Mouse (Mus musculus) MEL (cell line): Measurements from ENCODE around the gene Erich4. TPM values are rescaled to one million over a fixed set of nuclear protein-coding genes. Genes with fewer than 3 reads are reported as not detected.

Source experiments
- DNase-seq: peaks from one replicate; pipeline ENCODE4 v3.0.0; 2011; ENCODE audit warnings: low read depth, low spot score
- H3K27ac ChIP-seq: 2 replicates; pipeline ENCODE4 v1.5.1; 2012; ENCODE audit warnings: low read depth, mild to moderate bottlenecking, control low read depth, low read length, moderate library complexity; ENCODE audit not compliant: control insufficient read depth
- H3K27me3 ChIP-seq, 2 experiments: fragments of 150-350 bp in 1 of 2; sonication (generic) in 1 of 2; 2 replicates each; pipeline ENCODE4 v1.6.1; 2012; ENCODE audit warnings: low read length in 2 of 2, mild to moderate bottlenecking in 2 of 2, improper control_type of control experiment in 1 of 2, moderate library complexity in 1 of 2; ENCODE audit not compliant: insufficient read depth in 2 of 2, control insufficient read depth in 1 of 2
- H3K36me3 ChIP-seq, 2 experiments: 2 replicates each; pipeline ENCODE4 v1.6.1; 2012 to 2014; ENCODE audit warnings: low read length in 2 of 2, improper control_type of control experiment in 1 of 2, inconsistent platforms in 1 of 2, mild to moderate bottlenecking in 1 of 2; ENCODE audit not compliant: insufficient read depth in 2 of 2, control insufficient read depth in 1 of 2
- H3K4me1 ChIP-seq, 2 experiments: fragments of 150-350 bp in 1 of 2; sonication (generic) in 1 of 2; 2 replicates each; pipeline ENCODE4 v1.6.1; 2012; ENCODE audit warnings: low read length in 2 of 2, improper control_type of control experiment in 1 of 2, mild to moderate bottlenecking in 1 of 2; ENCODE audit not compliant: insufficient read depth in 2 of 2, control insufficient read depth in 1 of 2
- H3K4me3 ChIP-seq, 2 experiments: fragments of 150-350 bp in 1 of 2; sonication (generic) in 1 of 2; 2 replicates each; pipeline ENCODE4 v1.5.1; 2012; ENCODE audit warnings: low read depth in 2 of 2, low read length in 2 of 2, mild to moderate bottlenecking in 2 of 2, moderate library complexity in 2 of 2, control low read depth in 1 of 2, improper control_type of control experiment in 1 of 2; ENCODE audit not compliant: control insufficient read depth in 1 of 2, insufficient read depth in 1 of 2
- H3K79me2 ChIP-seq: 2 replicates; pipeline ENCODE4 v1.6.1; 2012; ENCODE audit warnings: mild to moderate bottlenecking, low read length, moderate library complexity; ENCODE audit not compliant: control insufficient read depth, poor library complexity, insufficient read depth
- H3K9ac ChIP-seq: 2 replicates; pipeline ENCODE4 v1.6.1; 2012; ENCODE audit warnings: low read depth, mild to moderate bottlenecking, control low read depth, low read length, moderate library complexity; ENCODE audit not compliant: control insufficient read depth, poor library complexity, severe bottlenecking
- H3K9me3 ChIP-seq: fragments of 150-350 bp; sonication (generic); replicated peaks from 2 replicates; pipeline ENCODE4 v1.6.1; 2012; ENCODE audit warnings: mild to moderate bottlenecking, low read length, improper control_type of control experiment, moderate library complexity; ENCODE audit not compliant: insufficient read depth
- CHD1 ChIP-seq: IDR thresholded peaks from 2 replicates; pipeline ENCODE4 v1.6.1; 2012; ENCODE audit warnings: low read depth, mild to moderate bottlenecking, inconsistent platforms, low read length, improper control_type of control experiment
- CHD2 ChIP-seq: IDR thresholded peaks from 2 replicates; pipeline ENCODE4 v1.6.1; 2011; ENCODE audit warnings: low read length, improper control_type of control experiment
- E2F4 ChIP-seq: IDR thresholded peaks from 2 replicates; pipeline ENCODE4 v1.6.1; 2011; ENCODE audit warnings: low read depth, low read length, improper control_type of control experiment, borderline replicate concordance
- ELF1 ChIP-seq: IDR thresholded peaks from 2 replicates; pipeline ENCODE4 v1.6.1; 2014; ENCODE audit warnings: low read depth, mild to moderate bottlenecking, inconsistent platforms, low read length, improper control_type of control experiment, moderate library complexity
- EP300 ChIP-seq, 2 experiments: IDR thresholded peaks; 2 replicates each; pipeline ENCODE4 v1.6.1; 2011; ENCODE audit warnings: improper control_type of control experiment in 2 of 2, low read length in 2 of 2, low read depth in 1 of 2, mild to moderate bottlenecking in 1 of 2
- ETS1 ChIP-seq: IDR thresholded peaks from 2 replicates; pipeline ENCODE4 v1.6.1; 2012; ENCODE audit warnings: low read depth, mild to moderate bottlenecking, inconsistent platforms, low read length, improper control_type of control experiment, moderate library complexity
- HCFC1 ChIP-seq: IDR thresholded peaks from 2 replicates; pipeline ENCODE4 v1.6.1; 2012; ENCODE audit warnings: low read depth, mild to moderate bottlenecking, inconsistent platforms, low read length, improper control_type of control experiment, moderate library complexity
- KAT2A ChIP-seq: conservative IDR thresholded peaks from 2 replicates; pipeline ENCODE4 v1.6.1; 2012; ENCODE audit warnings: low read depth, low read length, improper control_type of control experiment, inconsistent platforms
- MAX ChIP-seq: IDR thresholded peaks from 2 replicates; pipeline ENCODE4 v1.6.1; 2011; ENCODE audit warnings: low read length, improper control_type of control experiment
- MAZ ChIP-seq: IDR thresholded peaks from 2 replicates; pipeline ENCODE4 v1.6.1; 2012; ENCODE audit warnings: low read depth, mild to moderate bottlenecking, inconsistent platforms, low read length, improper control_type of control experiment
- MYB ChIP-seq: IDR thresholded peaks from 2 replicates; pipeline ENCODE4 v1.6.1; 2011; ENCODE audit warnings: mild to moderate bottlenecking, low read depth, low read length, improper control_type of control experiment
- NRF1 ChIP-seq: IDR thresholded peaks from 2 replicates; pipeline ENCODE4 v1.6.1; 2014; ENCODE audit warnings: low read depth, mild to moderate bottlenecking, inconsistent platforms, low read length, improper control_type of control experiment, moderate library complexity; ENCODE audit not compliant: poor library complexity, insufficient read depth, severe bottlenecking
- RAD21 ChIP-seq: IDR thresholded peaks from 2 replicates; pipeline ENCODE4 v1.6.1; 2011; ENCODE audit warnings: mild to moderate bottlenecking, low read depth, low read length, improper control_type of control experiment
- SMC3 ChIP-seq: IDR thresholded peaks from 2 replicates; pipeline ENCODE4 v1.6.1; 2011; ENCODE audit warnings: low read depth, low read length, improper control_type of control experiment
- TAL1 ChIP-seq: IDR thresholded peaks from 2 replicates; pipeline ENCODE4 v1.6.1; 2012; ENCODE audit warnings: mild to moderate bottlenecking, inconsistent platforms, low read length, moderate library complexity, mixed read lengths
- ZKSCAN1 ChIP-seq: IDR thresholded peaks from 2 replicates; pipeline ENCODE4 v1.6.1; 2012; ENCODE audit warnings: low read depth, mild to moderate bottlenecking, inconsistent platforms, low read length, improper control_type of control experiment, moderate library complexity
- ZNF384 ChIP-seq: IDR thresholded peaks from 2 replicates; pipeline ENCODE4 v1.6.1; 2012; ENCODE audit warnings: low read depth, mild to moderate bottlenecking, inconsistent platforms, low read length, improper control_type of control experiment
- polyA plus RNA-seq, 2 experiments: library from polyadenylated mRNA; stranded (reverse) in 1 of 2; unstranded in 1 of 2; fragments of >175 nt in 1 of 2; fragments of >200 nt in 1 of 2; gene quantifications; 2 replicates each; pipeline versions ENCODE4 v1.2.1 to v1.2.4; 2012; ENCODE audit warnings: low replicate concordance in 2 of 2, low read depth in 1 of 2; ENCODE audit not compliant: insufficient read length in 2 of 2, insufficient read depth in 1 of 2, missing spikeins in 1 of 2
- total RNA-seq: library from RNA; depleted of rRNA; stranded (reverse); fragments of 300-350 nt; gene quantifications from 2 replicates; pipeline ENCODE4 v1.2.3, GENCODE M21; 2012

The Erich4 gene
- total and polyA plus RNA-seq, 3 experiments = not detected

DNA sequence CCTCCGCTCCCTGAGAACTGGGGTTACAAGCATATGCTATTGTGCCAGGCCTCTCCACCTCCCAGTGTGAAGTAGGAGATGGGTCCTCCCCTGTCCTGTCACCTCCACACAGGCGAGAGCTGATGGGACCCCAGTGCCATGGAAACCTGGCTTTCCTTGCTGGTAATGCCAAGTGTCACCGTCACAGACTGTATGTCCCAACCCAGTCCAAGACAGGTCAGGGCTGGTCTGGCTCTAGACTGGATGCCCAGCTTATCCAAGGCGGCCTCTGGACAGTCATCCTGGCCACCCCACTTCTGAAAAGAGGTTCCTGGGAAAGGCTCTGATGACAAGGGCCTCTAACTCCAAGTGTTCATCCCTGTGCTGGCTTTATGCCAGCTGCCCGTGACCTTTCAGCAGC, 21.4 kb upstream of the Erich4 start:
- Histone ChIP-seq H3K4me1 (no peaks in the 10 kb centered on the region), H3K4me3 (no peak overlapping the region), H3K79me2 (no peaks in the 10 kb centered on the region), H3K9me3 (no peaks in the 10 kb centered on the region), H3K36me3 (no peaks in the 10 kb centered on the region), H3K27ac (no peak overlapping the region), H3K27me3 (no peaks in the 10 kb centered on the region), H3K9ac (no peak overlapping the region)
- TF ChIP-seq SMC3 (no peak), ZKSCAN1 (no peak), MAX (no peak), MAZ (no peak), MYB (no peak), ZNF384 (no peak), EP300 (IDR thresholded peaks at IDR 0.05; ENCODE audit: low read depth in 1 of 2, low read length in 2 of 2) (no peak), TAL1 (no peak)
- no peak for DNase-seq

DNA sequence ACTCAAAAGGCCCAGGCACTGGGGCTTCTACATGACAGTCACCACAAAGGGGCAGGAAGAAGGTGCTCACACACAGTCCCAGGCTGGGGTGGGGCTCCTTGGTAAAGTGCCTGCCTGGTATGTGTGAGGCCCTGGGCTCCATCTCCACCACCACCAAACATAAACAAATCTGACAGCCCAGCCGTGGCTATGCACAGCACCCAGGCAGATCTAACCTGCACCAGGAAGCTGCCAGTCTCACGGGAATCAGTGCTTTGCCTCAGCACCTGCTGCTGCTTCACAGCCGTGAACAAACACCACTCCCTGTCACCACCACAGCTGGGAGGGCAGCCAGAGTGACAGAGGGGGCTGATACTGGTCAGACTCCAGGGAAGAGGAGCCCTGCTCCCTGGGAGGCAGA, 20.7 kb upstream of the Erich4 start:
- no peaks in the 10 kb centered on the region for H3K79me2 ChIP-seq
- H3K4me1 ChIP-seq = no peaks in the 10 kb centered on the region
- no peak overlapping the region for H3K9ac ChIP-seq
- H3K36me3 ChIP-seq = no peaks in the 10 kb centered on the region
- H3K27ac ChIP-seq = no peak overlapping the region
- TF ChIP-seq TAL1 (no peak), RAD21 (no peak), ELF1 (no peak), CHD2 (no peak), HCFC1 (no peak), ETS1 (no peak), MYB (no peak), KAT2A (no peak), E2F4 (no peak), NRF1 (no peak)
- TF ChIP-seq, all 39 proteins: peak for 0
- H3K27me3 ChIP-seq = no peaks in the 10 kb centered on the region
- DNase-seq = no peak
- H3K9me3 ChIP-seq = no peaks in the 10 kb centered on the region
- H3K4me3 ChIP-seq = no peak overlapping the region

DNA sequence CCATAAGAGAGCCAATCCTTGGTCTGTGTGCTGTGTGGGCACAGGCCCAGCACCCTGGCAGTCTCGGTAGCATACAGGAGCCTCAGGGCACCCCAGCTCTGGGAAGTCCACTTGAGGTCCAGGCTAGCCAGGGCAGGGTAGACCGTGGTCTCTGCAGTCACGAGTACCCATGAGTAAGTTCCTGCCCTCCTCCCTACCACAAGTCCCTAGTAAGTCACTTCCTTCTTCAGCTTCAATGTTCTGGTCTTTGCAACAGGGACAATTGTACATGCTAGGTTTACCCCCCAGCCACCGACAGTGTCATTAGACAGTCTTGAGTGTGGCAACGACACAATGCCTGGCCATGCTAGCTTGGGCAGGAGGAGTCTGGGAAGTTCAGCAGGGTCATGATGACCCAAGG, 17.0 kb upstream of the Erich4 start:
- H3K27ac ChIP-seq = no peak overlapping the region

More for the DNA sequence above, 17.0 kb upstream of the Erich4 start:
- no peaks in the 10 kb centered on the region for H3K36me3 ChIP-seq
- no peak overlapping the region for H3K4me3 ChIP-seq
- TF ChIP-seq CHD1 (no peak), KAT2A (no peak)
- peaks cover 0 to 7% of the 10 kb centered on the region in 2 experiments; a peak in 3 of 4 replicates for H3K4me1 ChIP-seq
- H3K27me3 ChIP-seq = no peaks in the 10 kb centered on the region
- no peaks in the 10 kb centered on the region; the same call in 1 of the 2 replicates for H3K79me2 ChIP-seq
- no peak overlapping the region for H3K9ac ChIP-seq
- no peaks in the 10 kb centered on the region for H3K9me3 ChIP-seq
- no peak for DNase-seq
